Mouse (Mus musculus) C2C12 (cell line): ENCODE data around the gene Arid2. TPM values are rescaled to one million over a fixed set of nuclear protein-coding genes. Genes with fewer than 3 reads are reported as not detected.
"Not testable (repeated sequence)": the region's sequence is repeated elsewhere in the genome, so short reads cannot be mapped to it uniquely, and the experiment has no call there.

ENCODE experiments used
- H3K27me3 ChIP-seq: one replicate; pipeline ENCODE4 v1.6.1; 2011; ENCODE audit not compliant: control insufficient read depth, insufficient read depth, insufficient read length
- H3K36me3 ChIP-seq: one replicate; pipeline ENCODE4 v1.6.1; 2011; ENCODE audit not compliant: control insufficient read depth, insufficient read depth
- H3K4me3 ChIP-seq: one replicate; pipeline ENCODE4 v1.5.1; 2011; ENCODE audit warnings: mild to moderate bottlenecking, control low read depth; ENCODE audit not compliant: poor library complexity, insufficient read depth, severe bottlenecking
- H3K79me2 ChIP-seq: one replicate; pipeline ENCODE4 v1.6.1; 2011; ENCODE audit not compliant: control insufficient read depth, insufficient read depth
- H3K79me3 ChIP-seq: one replicate; pipeline ENCODE4 v1.6.1; 2011; ENCODE audit warnings: low read depth, control low read depth
- H3ac ChIP-seq: one replicate; pipeline ENCODE3; 2011; ENCODE audit warnings: low read depth; ENCODE audit not compliant: control insufficient read depth, insufficient read length
- CEBPB ChIP-seq: IDR thresholded peaks from one replicate; pipeline ENCODE4 v1.6.1; 2011; ENCODE audit warnings: low read depth, mild to moderate bottlenecking, control low read depth, moderate library complexity
- CTCF ChIP-seq: IDR thresholded peaks from one replicate; pipeline ENCODE4 v1.5.1; 2011; ENCODE audit not compliant: control insufficient read depth, insufficient read depth, insufficient read length
- FOSL1 ChIP-seq: IDR thresholded peaks from one replicate; pipeline ENCODE4 v1.8.0; 2011; ENCODE audit warnings: mild to moderate bottlenecking, low read length; ENCODE audit not compliant: poor library complexity, insufficient read depth, severe bottlenecking
- MAX ChIP-seq: IDR thresholded peaks from one replicate; pipeline ENCODE4 v1.6.1; 2011; ENCODE audit warnings: mild to moderate bottlenecking, control low read depth
- MYOD1 ChIP-seq: IDR thresholded peaks from one replicate; pipeline ENCODE4 v1.6.1; 2011; ENCODE audit warnings: low read depth; ENCODE audit not compliant: control insufficient read depth, insufficient read length
- MYOG ChIP-seq: IDR thresholded peaks from one replicate; pipeline ENCODE4 v1.6.1; 2011; ENCODE audit not compliant: control insufficient read depth, insufficient read length; ENCODE audit errors: extremely low read depth
- USF1 ChIP-seq: IDR thresholded peaks from one replicate; pipeline ENCODE4 v1.6.1; 2011; ENCODE audit warnings: low read depth, mild to moderate bottlenecking, control low read depth, moderate library complexity
- long read RNA-seq, 2 experiments: library from polyadenylated mRNA; unstranded; transcript quantifications; one replicate each; pipeline ENCODE4 v2.0.0; 2019 to 2020
- polyA plus RNA-seq: library from polyadenylated mRNA; unstranded; fragments of >200 nt; fragmentation: generic; extraction: Trizol; gene quantifications from one replicate; pipeline ENCODE4 v1.2.1, GENCODE M21; 2012; ENCODE audit warnings: missing spikeins

The Arid2 gene
- 10.6 TPM for polyA plus RNA-seq
- long read RNA-seq, experiment 1, partial matches to known transcripts: 2 of 4 reads
- long read RNA-seq, experiment 1, other reads (novel, unspliced or antisense): 2 of 4 reads
- long read RNA-seq, experiment 2, full-length matches to known transcripts: 17 of 39 reads
- long read RNA-seq, experiment 2, partial matches to known transcripts: 17 of 39 reads
- long read RNA-seq, experiment 2, other reads (novel, unspliced or antisense): 5 of 39 reads

DNA sequence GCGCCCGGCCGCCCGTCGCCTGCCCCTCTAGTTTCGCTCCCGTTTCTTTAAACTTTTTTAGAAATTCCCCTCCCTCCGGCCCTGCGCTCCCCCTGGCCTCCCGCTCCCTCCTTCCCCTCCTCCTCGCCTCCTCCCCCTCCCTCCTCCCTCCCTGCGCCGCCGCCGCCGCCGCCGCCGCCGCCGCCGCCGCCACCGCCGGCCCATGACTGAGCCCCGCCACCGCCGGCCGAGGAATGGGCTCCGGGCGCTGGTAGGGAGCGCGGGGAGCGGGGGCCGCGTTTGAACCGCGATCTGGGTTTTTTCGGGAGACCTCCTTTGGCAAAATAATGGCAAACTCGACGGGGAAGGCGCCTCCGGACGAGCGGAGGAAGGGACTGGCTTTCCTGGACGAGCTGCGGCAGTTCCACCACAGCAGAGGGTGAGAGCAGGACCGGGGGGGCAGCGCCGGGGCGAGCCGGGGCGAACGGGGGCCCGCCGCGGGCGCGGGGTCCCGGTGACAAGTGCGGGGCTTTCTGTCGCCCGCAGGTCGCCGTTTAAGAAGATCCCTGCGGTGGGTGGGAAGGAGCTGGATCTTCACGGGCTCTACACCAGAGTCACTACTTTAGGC is at the start of gene Arid2:
Gene Arid2, plus strand, starts transcription at position 150 of the 607 bp plus-strand sequence.
- peaks cover 16% of the 10 kb centered on the region for H3K36me3 ChIP-seq
- H3ac ChIP-seq: peak within 1 kb of the TSS; percentile 80
- H3K27me3 ChIP-seq: no peaks in the 10 kb centered on the region
- peaks cover 65% of the 10 kb centered on the region for H3K79me3 ChIP-seq
- peak within 1 kb of the TSS; percentile 92 for H3K4me3 ChIP-seq
- peaks cover 85% of the 10 kb centered on the region for H3K79me2 ChIP-seq
- no peak for TF ChIP-seq CEBPB

- no peak for TF ChIP-seq USF1
- no peak for TF ChIP-seq FOSL1
- no peak for TF ChIP-seq CEBPB
- TF ChIP-seq MYOG: no peak
- TF ChIP-seq MYOD1: no peak
- no peak for TF ChIP-seq CTCF
- TF ChIP-seq MAX: no peak
- Histone ChIP-seq H3ac (no peak overlapping the region), H3K79me3 (no peaks in the 10 kb centered on the region), H3K4me3 (no peak overlapping the region), H3K27me3 (peaks cover 8% of the 10 kb centered on the region), H3K36me3 (no peaks in the 10 kb centered on the region), H3K79me2 (no peaks in the 10 kb centered on the region)
Measured at GRCm38 (mm10) chr15:96238071-96238470, 49.2 kb upstream of the Arid2 start.

DNA sequence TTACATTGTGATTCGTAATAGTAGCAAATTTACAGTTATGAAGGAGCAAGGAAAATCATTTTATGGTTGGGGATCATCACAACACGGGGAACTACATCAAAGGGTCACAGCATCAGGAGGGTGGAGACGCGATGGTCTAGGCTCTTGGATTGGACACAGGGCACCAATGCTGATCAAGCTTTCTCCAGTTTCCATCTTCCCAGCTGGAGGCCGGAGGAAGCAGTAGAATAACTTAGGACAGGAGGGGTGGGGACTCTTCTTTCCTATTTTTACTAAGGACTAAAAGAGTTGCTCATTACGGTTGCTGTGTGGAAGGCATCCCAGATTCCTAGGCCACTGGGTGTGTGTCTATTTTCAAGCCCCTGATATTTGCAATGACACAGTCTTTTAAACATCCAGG is 43.1 kb upstream of the Arid2 start:
- Histone ChIP-seq H3K36me3 (no peaks in the 10 kb centered on the region), H3K27me3 (no peaks in the 10 kb centered on the region), H3ac (no peak overlapping the region), H3K79me3 (no peaks in the 10 kb centered on the region), H3K4me3 (no peak overlapping the region), H3K79me2 (no peaks in the 10 kb centered on the region)
- no peak for TF ChIP-seq CEBPB
- no peak for TF ChIP-seq USF1
- TF ChIP-seq CTCF: no peak
- no peak for TF ChIP-seq MAX
- TF ChIP-seq MYOG: no peak
- no peak for TF ChIP-seq FOSL1
- no peak for TF ChIP-seq MYOD1

DNA sequence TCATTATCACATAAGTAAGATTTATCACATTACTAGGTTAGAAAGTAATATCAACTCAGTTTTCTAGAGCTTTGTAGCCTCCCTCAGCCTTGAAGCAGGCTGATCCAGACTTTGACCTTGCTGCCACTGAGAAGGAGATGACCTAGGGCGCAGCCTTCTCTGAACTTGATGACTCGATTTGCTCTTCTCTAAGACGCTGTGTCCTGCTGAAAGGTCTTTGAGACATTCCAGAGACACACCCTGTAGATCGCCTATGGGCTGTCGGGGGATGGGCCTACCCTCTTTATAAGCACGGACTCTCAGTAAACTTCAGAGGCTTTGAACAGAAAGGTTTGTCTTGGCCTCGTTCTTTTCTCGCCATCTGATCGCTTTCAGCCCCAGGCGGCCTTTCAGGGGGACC is 42.6 kb upstream of the Arid2 start:
- not testable (repeated sequence) for H3K79me2 ChIP-seq, H3ac ChIP-seq, H3K36me3 ChIP-seq, H3K27me3 ChIP-seq, H3K4me3 ChIP-seq, H3K79me3 ChIP-seq

DNA sequence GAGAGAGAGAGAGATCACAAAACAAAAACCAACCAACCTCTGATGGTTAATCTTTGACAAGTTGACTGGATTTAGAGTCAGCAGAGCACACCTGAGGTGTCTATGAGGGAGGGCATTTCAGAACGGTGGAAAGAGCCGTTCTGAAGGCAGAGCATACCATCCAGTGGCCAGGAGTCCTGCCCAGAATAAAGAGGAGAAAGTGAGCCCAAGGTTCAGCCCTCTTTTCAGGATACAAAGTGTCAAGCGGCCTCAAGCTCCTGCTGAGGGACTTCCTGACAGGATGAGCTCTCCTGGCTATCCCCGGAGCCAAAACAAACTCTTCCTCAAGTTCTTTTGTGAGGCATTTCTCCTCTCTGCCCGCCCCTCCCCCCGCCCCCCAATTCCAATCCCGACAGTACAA is 33.5 kb upstream of the Arid2 start:
- Histone ChIP-seq H3ac (no peak overlapping the region), H3K79me2 (no peaks in the 10 kb centered on the region), H3K79me3 (no peaks in the 10 kb centered on the region), H3K4me3 (no peak overlapping the region), H3K27me3 (peaks cover 25% of the 10 kb centered on the region), H3K36me3 (no peaks in the 10 kb centered on the region)
- TF ChIP-seq CTCF: no peak
- TF ChIP-seq MAX: no peak
- TF ChIP-seq CEBPB: no peak
- no peak for TF ChIP-seq MYOG
- TF ChIP-seq USF1: no peak
- no peak for TF ChIP-seq MYOD1
- TF ChIP-seq FOSL1: no peak

- Histone ChIP-seq H3K36me3 (no peaks in the 10 kb centered on the region), H3K4me3 (no peak overlapping the region), H3K79me3 (no peaks in the 10 kb centered on the region), H3K79me2 (no peaks in the 10 kb centered on the region), H3K27me3 (peaks cover 25% of the 10 kb centered on the region), H3ac (no peak overlapping the region)
- TF ChIP-seq MAX (no peak), FOSL1 (no peak), USF1 (no peak), CTCF (no peak), MYOD1 (no peak), CEBPB (no peak), MYOG (no peak)
Measured at GRCm38 (mm10) chr15:96254356-96254755, 33.0 kb upstream of the Arid2 start.
